Mouse (Mus musculus) CD4-positive, CD25-positive, alpha-beta regulatory T cell, adult 2 months (primary cell): ENCODE results near the gene Rftn1.
A peak's percentile ranks its signal among the peaks of the same experiment; 100 is the strongest.

ENCODE experiments used
- DNase-seq: peaks from one replicate; pipeline ENCODE4 v3.0.0-alpha.2; 2012; ENCODE audit warnings: low read depth, low spot score

The Rftn1 gene

GRCm38 (mm10) chr17:50172795-50173194, 17.7 kb downstream of the Rftn1 start:
- no peak for DNase-seq

GRCm38 (mm10) chr17:50170935-50171545, 19.4 kb downstream of the Rftn1 start:
- DNase-seq: no peak

- DNase-seq: peak; percentile 35
Observed at GRCm38 (mm10) chr17:50169946-50170427, 20.5 kb downstream of the Rftn1 start.

GRCm38 (mm10) chr17:50160904-50161805, 29.3 kb downstream of the Rftn1 start:
- no peak for DNase-seq

- no peak for DNase-seq
Observed at GRCm38 (mm10) chr17:50160357-50160756, 30.1 kb downstream of the Rftn1 start.

- DNase-seq: no peak
Observed at GRCm38 (mm10) chr17:50159816-50160215, 30.7 kb downstream of the Rftn1 start.

- peak; percentile 68 for DNase-seq
Observed at GRCm38 (mm10) chr17:50158565-50158964, 31.9 kb downstream of the Rftn1 start.

- DNase-seq: peak; percentile 45
Observed at GRCm38 (mm10) chr17:50157190-50158150, 33.0 kb downstream of the Rftn1 start.

- DNase-seq: no peak
Observed at GRCm38 (mm10) chr17:50152085-50152484, 38.4 kb downstream of the Rftn1 start.

- DNase-seq: no peak
Observed at GRCm38 (mm10) chr17:50151208-50151723, 39.2 kb downstream of the Rftn1 start.

- no peak for DNase-seq
Observed at GRCm38 (mm10) chr17:50150416-50151207, 39.9 kb downstream of the Rftn1 start.

- peak; percentile 44 for DNase-seq
Observed at GRCm38 (mm10) chr17:50149690-50150210, 40.7 kb downstream of the Rftn1 start.

GRCm38 (mm10) chr17:50147831-50148587, 42.5 kb downstream of the Rftn1 start:
- peak; percentile 32 for DNase-seq

- no peak for DNase-seq
Observed at GRCm38 (mm10) chr17:50143354-50143753, 47.1 kb downstream of the Rftn1 start.

GRCm38 (mm10) chr17:50142553-50142952, 47.9 kb downstream of the Rftn1 start:
- DNase-seq: no peak

GRCm38 (mm10) chr17:50142151-50142550, 48.3 kb downstream of the Rftn1 start:
- peak; percentile 21 for DNase-seq

- DNase-seq: peak; percentile 80
Observed at GRCm38 (mm10) chr17:50136060-50136459, 54.4 kb downstream of the Rftn1 start.

- no peak for DNase-seq
Observed at GRCm38 (mm10) chr17:50135466-50135865, 55.0 kb downstream of the Rftn1 start.

GRCm38 (mm10) chr17:50131698-50132097, 58.8 kb downstream of the Rftn1 start:
- DNase-seq: no peak
